Mouse (Mus musculus): ENCODE results near the gene Rtn4.

- TF ChIP-seq CTCF (IDR thresholded peaks at IDR 0.05; ENCODE audit: borderline replicate concordance, extremely low read depth, insufficient read depth, insufficient read length): no peak
- no peak for TF ChIP-seq POLR2A (IDR thresholded peaks at IDR 0.05; ENCODE audit: borderline replicate concordance, extremely low read depth, insufficient read depth, insufficient read length, poor library complexity, severe bottlenecking)
Observed at GRCm38 (mm10) chr11:29739752-29740151, 47.0 kb downstream of the Rtn4 start.
